Mouse (Mus musculus): ENCODE measurements around the gene Oip5. TPM values are rescaled to one million over a fixed set of nuclear protein-coding genes. Genes with fewer than 3 reads are reported as not detected.
"Not testable (repeated sequence)": the region's sequence is repeated elsewhere in the genome, so short reads cannot be mapped to it uniquely, and the experiment has no call there.

The Oip5 gene
- polyA plus RNA-seq, 1 experiment: 3.7 TPM

DNA sequence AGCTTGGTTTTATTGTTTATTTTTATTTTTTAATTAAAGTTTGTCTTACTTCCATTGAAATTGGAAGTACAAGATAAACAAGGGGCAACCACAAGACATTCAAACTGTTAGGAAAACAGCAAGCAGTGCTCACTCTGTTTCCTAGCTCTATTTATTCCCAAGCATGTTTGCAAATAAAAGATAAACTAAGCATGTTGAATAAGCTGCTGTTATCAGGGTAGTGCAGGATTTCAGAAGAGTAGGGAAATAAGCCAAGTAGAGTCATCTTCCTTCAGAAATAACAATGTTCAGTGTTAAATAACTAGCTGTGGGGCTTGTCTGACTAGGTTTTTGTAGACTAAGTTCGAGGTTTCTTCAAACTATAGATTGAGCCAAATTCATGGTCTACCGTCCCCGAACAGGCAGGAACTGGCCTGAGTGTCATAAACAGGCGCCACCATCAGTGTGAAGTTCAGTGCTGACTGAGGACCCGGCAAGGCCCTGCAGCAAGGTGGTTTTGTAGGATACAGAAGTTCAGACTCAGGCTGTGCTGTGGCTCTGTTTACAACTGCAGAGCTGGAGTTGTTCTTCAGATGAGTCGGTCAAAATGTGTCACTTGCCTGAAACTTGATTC lies 12.8 kb downstream of the Oip5 start:
- no peaks in the 10 kb centered on the region for H3K27me3 ChIP-seq (ENCODE audit: control insufficient read depth, insufficient read depth, insufficient read length)
- H3ac ChIP-seq (ENCODE audit: control insufficient read depth, insufficient read length): no peak overlapping the region
- H3K79me2 ChIP-seq (ENCODE audit: control insufficient read depth, insufficient read depth): peaks cover 7% of the 10 kb centered on the region
- H3K36me3 ChIP-seq (ENCODE audit: control insufficient read depth, insufficient read depth): peaks cover 42% of the 10 kb centered on the region
- TF ChIP-seq CEBPB (IDR thresholded peaks at IDR 0.05; ENCODE audit: insufficient read depth, poor library complexity, severe bottlenecking): no peak
- TF ChIP-seq SRF (IDR thresholded peaks at IDR 0.05; ENCODE audit: control insufficient read depth, insufficient read length, low read depth): no peak
- TF ChIP-seq USF1 (IDR thresholded peaks at IDR 0.05; ENCODE audit: low read depth): no peak
- no peak overlapping the region for H3K4me2 ChIP-seq (ENCODE audit: low read depth)
- H3K4me3 ChIP-seq: no peak overlapping the region

- TF ChIP-seq SRF (IDR thresholded peaks at IDR 0.05; ENCODE audit: control insufficient read depth, insufficient read length, low read depth): no peak
- TF ChIP-seq TCF3 (IDR thresholded peaks at IDR 0.05; ENCODE audit: insufficient read length, low read depth): no peak
- no peak for TF ChIP-seq E2F4 (IDR thresholded peaks at IDR 0.05; ENCODE audit: insufficient read depth)
- Histone ChIP-seq H3ac (ENCODE audit: control insufficient read depth, insufficient read length) (no peak overlapping the region), H3K36me3 (ENCODE audit: control insufficient read depth, insufficient read depth) (peaks cover 46% of the 10 kb centered on the region), H3K27me3 (ENCODE audit: control insufficient read depth, insufficient read depth, insufficient read length) (no peaks in the 10 kb centered on the region), H3K79me2 (ENCODE audit: control insufficient read depth, insufficient read depth) (peaks cover 20% of the 10 kb centered on the region), H3K4me2 (ENCODE audit: low read depth) (no peak overlapping the region), H3K4me3 (no peak overlapping the region)
Measured at GRCm38 (mm10) chr2:119603909-119604308, 14.4 kb downstream of the Oip5 start.

DNA sequence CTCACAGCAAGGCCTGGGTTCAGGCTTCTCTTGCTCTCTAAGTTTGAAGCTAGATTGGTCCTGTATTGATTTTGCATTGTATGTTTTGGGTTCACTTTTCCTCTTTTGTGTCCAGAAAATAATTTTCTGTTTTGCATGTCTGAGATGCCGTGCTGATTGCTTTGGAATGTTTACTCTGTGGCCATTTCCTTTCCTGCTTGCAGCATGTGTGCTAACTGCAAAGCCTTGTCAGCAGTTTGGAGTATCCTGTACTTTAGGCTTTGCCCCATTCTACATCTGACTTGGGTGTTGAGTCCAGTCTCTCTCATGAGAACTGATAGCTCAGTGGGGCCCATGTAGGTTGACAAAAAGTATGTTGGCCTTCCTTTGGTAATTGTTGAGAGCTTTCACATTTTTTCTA lies 15.8 kb downstream of the Oip5 start:
- Histone ChIP-seq H3K36me3 (ENCODE audit: control insufficient read depth, insufficient read depth) (peaks cover 56% of the 10 kb centered on the region), H3K4me3 (no peak overlapping the region), H3ac (ENCODE audit: control insufficient read depth, insufficient read length) (no peak overlapping the region), H3K27me3 (ENCODE audit: control insufficient read depth, insufficient read depth, insufficient read length) (no peaks in the 10 kb centered on the region), H3K4me2 (ENCODE audit: low read depth) (no peak overlapping the region), H3K79me2 (ENCODE audit: control insufficient read depth, insufficient read depth) (peaks cover 31% of the 10 kb centered on the region)
- TF ChIP-seq POLR2A (IDR thresholded peaks at IDR 0.05; ENCODE audit: insufficient read length, low read depth): no peak
- no peak for TF ChIP-seq TCF3 (IDR thresholded peaks at IDR 0.05; ENCODE audit: insufficient read length, low read depth)
- no peak for TF ChIP-seq MAX (IDR thresholded peaks at IDR 0.05; ENCODE audit: low read depth)
- TF ChIP-seq REST (IDR thresholded peaks at IDR 0.05; ENCODE audit: insufficient read depth, insufficient read length): no peak
- TF ChIP-seq MYOD1 (IDR thresholded peaks at IDR 0.05; ENCODE audit: control insufficient read depth in 1 of 3, insufficient read length in 2 of 3, low read depth in 2 of 3): no peak
- no peak for TF ChIP-seq SRF (IDR thresholded peaks at IDR 0.05; ENCODE audit: control insufficient read depth, insufficient read length, low read depth)
- TF ChIP-seq E2F4 (IDR thresholded peaks at IDR 0.05; ENCODE audit: insufficient read depth): no peak
- TF ChIP-seq MYOG (IDR thresholded peaks at IDR 0.05; ENCODE audit: control insufficient read depth in 1 of 3, insufficient read depth in 1 of 3, insufficient read length in 2 of 3, low read depth in 2 of 3): no peak
- TF ChIP-seq TCF12 (IDR thresholded peaks at IDR 0.05; ENCODE audit: insufficient read depth, poor library complexity, severe bottlenecking): no peak
- no peak for TF ChIP-seq USF1 (IDR thresholded peaks at IDR 0.05; ENCODE audit: low read depth)
- TF ChIP-seq CEBPB (IDR thresholded peaks at IDR 0.05; ENCODE audit: insufficient read depth, poor library complexity, severe bottlenecking): no peak
- TF ChIP-seq POLR2AphosphoS2 (IDR thresholded peaks at IDR 0.05; ENCODE audit: insufficient read length, low read depth): no peak

DNA sequence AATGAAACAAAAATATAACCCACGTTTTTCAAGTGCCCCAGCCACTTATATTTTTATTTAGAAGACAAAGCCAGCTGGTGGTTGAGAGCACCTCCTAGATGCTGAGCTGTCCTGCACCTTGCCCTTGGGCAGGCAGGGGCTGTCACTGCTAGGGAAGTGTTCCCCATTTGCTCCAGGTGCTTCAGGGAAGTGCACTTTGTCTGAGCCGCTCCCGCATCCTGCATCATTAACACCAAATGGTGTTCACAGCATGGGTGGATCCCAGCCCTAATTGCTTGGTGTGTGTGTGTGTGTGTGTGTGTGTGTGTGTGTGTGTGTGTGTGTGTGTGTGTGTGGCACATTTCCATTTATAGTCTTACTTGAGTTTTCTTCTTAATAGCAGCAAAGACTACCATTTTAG lies 16.7 kb downstream of the Oip5 start:
- Histone ChIP-seq H3K79me2 (ENCODE audit: control insufficient read depth, insufficient read depth) (peaks cover 40% of the 10 kb centered on the region), H3K36me3 (ENCODE audit: control insufficient read depth, insufficient read depth) (peaks cover 54% of the 10 kb centered on the region)
- not testable (repeated sequence) for H3K4me3 ChIP-seq; H3K27me3 ChIP-seq (ENCODE audit: control insufficient read depth, insufficient read depth, insufficient read length); H3ac ChIP-seq (ENCODE audit: control insufficient read depth, insufficient read length); H3K4me2 ChIP-seq (ENCODE audit: low read depth)

- Histone ChIP-seq H3K27me3 (ENCODE audit: control insufficient read depth, insufficient read depth, insufficient read length) (no peaks in the 10 kb centered on the region), H3K4me3 (no peak overlapping the region)
Measured at GRCm38 (mm10) chr2:119601027-119601426, 17.2 kb downstream of the Oip5 start.

More at GRCm38 (mm10) chr2:119601027-119601426, 17.2 kb downstream of the Oip5 start:
- H3K79me2 ChIP-seq (ENCODE audit: control insufficient read depth, insufficient read depth): peaks cover 45% of the 10 kb centered on the region
- H3K4me2 ChIP-seq (ENCODE audit: low read depth): no peak overlapping the region
- TF ChIP-seq SRF (IDR thresholded peaks at IDR 0.05; ENCODE audit: control insufficient read depth, insufficient read length, low read depth): no peak
- no peak for TF ChIP-seq USF1 (IDR thresholded peaks at IDR 0.05; ENCODE audit: low read depth)
- no peak for TF ChIP-seq MAX (IDR thresholded peaks at IDR 0.05; ENCODE audit: low read depth)
- TF ChIP-seq POLR2A (IDR thresholded peaks at IDR 0.05; ENCODE audit: insufficient read length, low read depth): no peak
- TF ChIP-seq TCF3 (IDR thresholded peaks at IDR 0.05; ENCODE audit: insufficient read length, low read depth): no peak
- TF ChIP-seq REST (IDR thresholded peaks at IDR 0.05; ENCODE audit: insufficient read depth, insufficient read length): no peak
- TF ChIP-seq E2F4 (IDR thresholded peaks at IDR 0.05; ENCODE audit: insufficient read depth): no peak
- TF ChIP-seq MYOG (IDR thresholded peaks at IDR 0.05; ENCODE audit: control insufficient read depth in 1 of 3, insufficient read depth in 1 of 3, insufficient read length in 2 of 3, low read depth in 2 of 3): no peak
- TF ChIP-seq MYOD1 (IDR thresholded peaks at IDR 0.05; ENCODE audit: control insufficient read depth in 1 of 3, insufficient read length in 2 of 3, low read depth in 2 of 3): no peak
- TF ChIP-seq TCF12 (IDR thresholded peaks at IDR 0.05; ENCODE audit: insufficient read depth, poor library complexity, severe bottlenecking): no peak
- no peak for TF ChIP-seq CEBPB (IDR thresholded peaks at IDR 0.05; ENCODE audit: insufficient read depth, poor library complexity, severe bottlenecking)
- no peak overlapping the region for H3ac ChIP-seq (ENCODE audit: control insufficient read depth, insufficient read length)
- H3K36me3 ChIP-seq (ENCODE audit: control insufficient read depth, insufficient read depth): peaks cover 59% of the 10 kb centered on the region

Measured in myocyte (in vitro differentiated cells).